Mouse (Mus musculus) heart, postnatal 0 days (tissue): ENCODE data around the gene Wdr41.

Experiments
- CTCF ChIP-seq: IDR thresholded peaks from 2 replicates; pipeline ENCODE4 v1.5.1; 2016; ENCODE audit warnings: antibody characterized with exemption, control low read depth, low read depth
- EP300 ChIP-seq: IDR thresholded peaks from 2 replicates; pipeline ENCODE4 v1.6.1; 2016; ENCODE audit warnings: antibody characterized with exemption, low read depth

- TF ChIP-seq CTCF (no peak), EP300 (no peak)
Measured at GRCm38 (mm10) chr13:95017278-95017677, 41.1 kb downstream of the Wdr41 start.
